Mouse (Mus musculus) retina, postnatal 1 day (tissue): ENCODE data around the gene Plscr2.
"Not testable (repeated sequence)": the region's sequence is repeated elsewhere in the genome, so short reads cannot be mapped to it uniquely, and the experiment has no call there.

Experiments used
- DNase-seq: peaks from one replicate; pipeline ENCODE4 v3.0.0-alpha.2; 2012

Gene Plscr2

GRCm38 (mm10) chr9:92273956-92274762 lies 1.2 kb upstream of the Plscr2 start:
- no peak for DNase-seq

- DNase-seq: no peak
These were observed 958 bp downstream of the Plscr2 start for GRCm38 (mm10) chr9:92276360-92276759.

GRCm38 (mm10) chr9:92280048-92280447 lies 4.6 kb downstream of the Plscr2 start:
- DNase-seq: no peak

- DNase-seq: no peak
These were observed 7.3 kb downstream of the Plscr2 start for GRCm38 (mm10) chr9:92282563-92283171.

GRCm38 (mm10) chr9:92289675-92290074 lies 14.3 kb downstream of the Plscr2 start:
- no peak for DNase-seq

- no peak for DNase-seq
These were observed 16.8 kb downstream of the Plscr2 start for GRCm38 (mm10) chr9:92292169-92292568.

GRCm38 (mm10) chr9:92292922-92293321 lies 17.5 kb downstream of the Plscr2 start:
- no peak for DNase-seq

- DNase-seq: no peak
These were observed 18.5 kb downstream of the Plscr2 start for GRCm38 (mm10) chr9:92293560-92294548.

- DNase-seq: no peak
These were observed 22.9 kb downstream of the Plscr2 start for GRCm38 (mm10) chr9:92298288-92298687.

GRCm38 (mm10) chr9:92301213-92301612 lies 25.8 kb downstream of the Plscr2 start:
- no peak for DNase-seq

GRCm38 (mm10) chr9:92305075-92305474 lies 29.7 kb downstream of the Plscr2 start:
- DNase-seq: no peak

GRCm38 (mm10) chr9:92305620-92306220 lies 30.3 kb downstream of the Plscr2 start:
- no peak for DNase-seq

- no peak for DNase-seq
These were observed 33.7 kb downstream of the Plscr2 start, which contains the start of gene 1700057G04Rik for GRCm38 (mm10) chr9:92309077-92309476. Gene 1700057G04Rik (plus strand): TSS chr9:92309377.

GRCm38 (mm10) chr9:92316791-92317190 lies 41.4 kb downstream of the Plscr2 start:
- DNase-seq: no peak

GRCm38 (mm10) chr9:92325936-92326335 lies 50.5 kb downstream of the Plscr2 start:
- not testable (repeated sequence) for DNase-seq

GRCm38 (mm10) chr9:92326813-92327212 lies 51.4 kb downstream of the Plscr2 start:
- DNase-seq: no peak

- DNase-seq: no peak
These were observed 56.0 kb downstream of the Plscr2 start for GRCm38 (mm10) chr9:92331383-92331782.

- no peak for DNase-seq
These were observed 59.4 kb downstream of the Plscr2 start for GRCm38 (mm10) chr9:92334845-92335244.

GRCm38 (mm10) chr9:92335277-92335818 lies 59.9 kb downstream of the Plscr2 start:
- no peak for DNase-seq

GRCm38 (mm10) chr9:92337063-92337462 lies 61.7 kb downstream of the Plscr2 start:
- no peak for DNase-seq

- DNase-seq: no peak
These were observed 62.3 kb downstream of the Plscr2 start for GRCm38 (mm10) chr9:92337661-92338060.

- no peak for DNase-seq
These were observed 63.6 kb downstream of the Plscr2 start for GRCm38 (mm10) chr9:92338954-92339353.
